Mouse (Mus musculus) NIH3T3 (cell line): Measurements from ENCODE around the gene Cd34.

ENCODE experiments used
- DNase-seq: peaks from one replicate; pipeline ENCODE4 v3.0.0-alpha.2; 2012; ENCODE audit warnings: low read depth

Gene Cd34

GRCm38 (mm10) chr1:194938715-194939114 lies at the start of gene Cd34:
Cd34 (plus strand) TSS chr1:194938819.
- peak; percentile 78 for DNase-seq

- no peak for DNase-seq
These were observed 44.1 kb upstream of the Cd34 start for GRCm38 (mm10) chr1:194894513-194894912.

GRCm38 (mm10) chr1:194895287-194895686 lies 43.3 kb upstream of the Cd34 start:
- DNase-seq, result no peak

- DNase-seq, result no peak
These were observed 37.5 kb upstream of the Cd34 start for GRCm38 (mm10) chr1:194901075-194901474.

- DNase-seq, result no peak
These were observed 36.8 kb upstream of the Cd34 start for GRCm38 (mm10) chr1:194901826-194902225.

- peak; percentile 67 for DNase-seq
These were observed 29.7 kb upstream of the Cd34 start for GRCm38 (mm10) chr1:194908956-194909355.

- DNase-seq, result no peak
These were observed 12.8 kb upstream of the Cd34 start for GRCm38 (mm10) chr1:194925753-194926350.

- DNase-seq, result no peak
These were observed 10.7 kb upstream of the Cd34 start for GRCm38 (mm10) chr1:194927887-194928286.

- DNase-seq, result peak; percentile 58
These were observed 9.2 kb upstream of the Cd34 start for GRCm38 (mm10) chr1:194929275-194929971.

GRCm38 (mm10) chr1:194929972-194930355 lies 8.7 kb upstream of the Cd34 start:
- DNase-seq, result peak; percentile 95

GRCm38 (mm10) chr1:194930706-194931105 lies 7.9 kb upstream of the Cd34 start:
- peak; percentile 25 for DNase-seq

- DNase-seq, result no peak
These were observed 3.3 kb upstream of the Cd34 start for GRCm38 (mm10) chr1:194935351-194935750.

GRCm38 (mm10) chr1:194941528-194941927 lies 2.9 kb downstream of the Cd34 start:
- peak; percentile 58 for DNase-seq

GRCm38 (mm10) chr1:194942912-194943311 lies 4.3 kb downstream of the Cd34 start:
- DNase-seq, result no peak

GRCm38 (mm10) chr1:194943485-194943884 lies 4.9 kb downstream of the Cd34 start:
- DNase-seq, result no peak

- DNase-seq, result peak; percentile 93
These were observed 6.8 kb downstream of the Cd34 start for GRCm38 (mm10) chr1:194945382-194945781.

GRCm38 (mm10) chr1:194946467-194946866 lies 7.8 kb downstream of the Cd34 start:
- DNase-seq, result no peak

- DNase-seq, result peak; percentile 80
These were observed 12.3 kb downstream of the Cd34 start for GRCm38 (mm10) chr1:194950913-194951312.

GRCm38 (mm10) chr1:194952891-194953290 lies 14.3 kb downstream of the Cd34 start:
- peak; percentile 47 for DNase-seq

GRCm38 (mm10) chr1:194954694-194955093 lies 16.1 kb downstream of the Cd34 start:
- no peak for DNase-seq

- DNase-seq, result no peak
These were observed 17.1 kb downstream of the Cd34 start for GRCm38 (mm10) chr1:194955749-194956148.

GRCm38 (mm10) chr1:194957021-194957420 lies 18.4 kb downstream of the Cd34 start:
- no peak for DNase-seq

- DNase-seq, result peak; percentile 88
These were observed 23.6 kb downstream of the Cd34 start for GRCm38 (mm10) chr1:194962181-194962580.

- peak; percentile 60 for DNase-seq
These were observed 24.1 kb downstream of the Cd34 start for GRCm38 (mm10) chr1:194962712-194963111.
